Mouse (Mus musculus) c-Kit-positive CD71-positive TER-119-positive erythroid progenitor cells, embryonic 14.5 days (primary cell): ENCODE measurements around the gene 4930595D18Rik.

Experiments used
- DNase-seq: peaks from one replicate; pipeline ENCODE4 v3.0.0-alpha.2; 2013; ENCODE audit warnings: low spot score

Gene 4930595D18Rik

DNA sequence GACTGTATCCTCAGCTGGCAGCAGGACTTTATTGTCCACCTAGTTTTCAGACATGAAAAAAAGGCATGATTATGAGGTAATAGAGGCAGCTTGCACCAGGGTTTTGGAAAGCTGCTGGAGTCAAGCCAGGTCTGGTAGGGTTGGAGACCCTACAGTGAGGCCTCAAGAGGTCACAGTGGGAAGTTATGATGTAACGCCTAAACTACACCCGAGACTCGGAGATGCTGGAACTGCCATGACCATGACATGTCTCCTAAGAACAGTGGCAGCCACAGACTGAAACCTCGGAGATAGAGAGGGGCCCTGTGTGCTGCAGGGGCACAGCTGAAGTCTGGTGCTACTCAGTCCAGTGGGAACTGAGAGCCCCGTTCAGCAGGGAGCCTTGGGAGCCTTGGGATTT, at the start of gene 4930595D18Rik:
4930595D18Rik (minus strand) TSS at position 16 of the 400 bp plus-strand sequence.
- DNase-seq, result no peak

DNA sequence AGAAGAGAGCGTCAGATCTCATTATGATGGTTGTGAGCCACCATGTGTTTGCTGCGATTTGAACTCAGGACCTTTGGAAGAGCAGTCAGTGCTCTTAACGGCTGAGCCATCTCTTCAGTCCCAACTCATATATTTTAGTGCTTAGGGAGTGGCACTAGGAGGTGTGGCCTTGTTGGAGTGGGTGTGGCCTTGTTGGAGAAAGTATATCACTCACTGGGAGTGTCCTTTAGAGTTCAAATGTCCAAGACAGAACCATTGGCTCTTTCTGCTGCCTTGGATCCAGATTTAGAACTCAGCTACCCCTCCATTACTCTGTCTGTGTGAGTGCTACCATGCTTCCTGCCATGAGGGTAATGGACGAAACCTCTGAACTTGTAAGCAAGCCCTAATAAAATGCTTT, 49.5 kb upstream of the 4930595D18Rik start:
- DNase-seq, result peak; percentile 14

DNA sequence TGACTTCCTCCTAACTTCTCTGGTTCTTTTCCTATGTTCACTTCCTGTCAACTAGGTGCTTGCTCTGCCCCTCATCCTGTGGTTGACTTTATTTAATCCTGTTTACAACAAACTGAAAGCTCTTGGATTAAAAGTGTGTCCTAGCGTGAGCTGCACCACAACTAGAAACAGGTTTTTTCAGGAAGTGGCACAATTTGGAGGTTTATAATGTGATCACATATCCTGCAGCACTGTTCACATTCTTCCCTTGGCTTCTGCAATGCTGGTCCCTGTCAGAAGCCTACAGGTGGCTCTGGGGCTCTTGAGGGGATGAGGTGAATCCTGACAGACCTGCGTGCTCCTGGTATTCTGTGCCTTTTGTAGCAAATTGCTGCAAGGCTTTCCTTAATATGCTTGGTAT, 46.5 kb upstream of the 4930595D18Rik start:
- no peak for DNase-seq

DNA sequence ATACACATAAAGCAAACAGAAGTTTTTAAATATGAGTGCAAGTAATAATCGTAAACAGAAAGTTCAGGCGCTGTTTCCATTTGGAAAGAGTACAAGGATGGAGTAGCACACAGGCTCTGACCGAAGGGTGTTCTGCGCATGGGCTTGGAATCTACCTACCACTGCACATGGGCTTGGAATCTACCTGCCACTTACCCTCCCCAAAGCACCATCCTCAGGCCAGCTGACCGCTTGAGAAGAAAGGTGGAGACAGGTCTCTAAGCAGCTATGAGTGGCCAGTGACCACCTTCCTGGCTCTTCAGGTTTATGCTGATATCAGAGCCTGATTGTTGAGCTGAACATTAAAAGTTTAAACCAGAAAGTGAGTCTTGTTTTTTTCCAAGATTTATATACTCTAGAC, 44.2 kb upstream of the 4930595D18Rik start:
- DNase-seq, result no peak

DNA sequence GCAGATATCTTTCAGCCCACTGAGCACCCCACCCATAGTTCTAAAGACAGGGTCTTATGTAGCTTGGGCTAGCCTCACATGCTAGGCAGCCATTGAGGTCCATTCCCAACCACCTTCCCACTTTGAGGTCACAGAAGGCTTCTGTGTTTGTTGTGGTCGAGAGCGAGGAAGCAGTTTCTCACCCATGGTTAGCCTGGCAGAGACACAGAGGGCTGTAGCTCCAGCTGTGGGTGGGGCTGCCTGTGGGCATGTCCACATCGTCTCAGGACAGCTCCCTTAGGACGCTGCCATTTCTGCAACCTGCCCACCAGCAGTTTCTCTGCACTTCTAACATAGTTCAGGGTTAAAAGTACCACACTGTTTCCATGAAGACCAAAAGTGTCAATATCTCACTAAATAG, 43.1 kb upstream of the 4930595D18Rik start:
- DNase-seq, result no peak

DNA sequence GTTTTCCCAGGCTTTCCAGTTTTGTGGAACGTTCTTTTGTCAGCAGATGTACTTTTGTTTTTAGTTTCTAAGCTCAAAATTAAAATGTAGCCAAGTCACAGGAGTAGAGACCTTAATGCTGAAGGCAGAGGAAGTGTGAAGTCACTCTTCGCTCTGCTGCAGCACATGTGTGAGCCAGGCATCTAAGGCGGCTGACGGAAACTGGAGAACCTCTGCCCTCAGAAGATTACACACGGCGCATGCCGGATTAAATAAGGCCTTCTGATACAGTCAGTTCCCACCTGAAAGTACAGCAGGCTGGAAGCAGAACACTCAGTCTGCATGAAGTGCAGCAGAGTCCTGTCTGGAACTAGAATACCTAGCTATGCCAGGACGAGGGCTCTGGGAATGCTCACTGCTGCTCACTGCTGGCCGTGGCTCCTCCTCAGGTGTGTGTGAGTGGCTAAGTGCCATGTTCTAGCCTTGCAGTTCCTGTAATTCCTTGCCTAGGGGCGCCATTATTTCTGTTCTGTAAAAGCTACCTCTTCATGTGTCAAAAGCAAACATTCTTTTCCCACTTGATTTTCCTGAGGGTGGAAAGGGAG, 41.0 kb upstream of the 4930595D18Rik start:
- no peak for DNase-seq

DNA sequence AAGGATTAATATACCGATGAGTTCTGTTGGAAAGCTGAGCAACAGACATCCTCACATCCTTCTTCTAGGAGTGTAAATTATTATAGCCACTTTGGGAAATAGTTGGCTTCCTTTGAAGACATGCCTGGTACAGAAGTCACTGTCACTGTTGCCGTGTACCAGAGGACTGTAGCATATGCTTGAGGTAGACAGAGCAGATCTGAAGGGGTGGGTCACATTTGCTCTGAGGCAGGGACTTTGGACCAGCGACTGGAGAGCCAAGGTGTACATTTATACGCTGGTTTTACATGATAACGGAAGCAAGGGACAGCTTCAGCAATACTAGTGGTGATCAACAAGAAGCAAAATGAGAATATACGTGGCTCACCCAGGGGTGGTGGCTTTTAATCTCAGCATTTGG, 34.6 kb upstream of the 4930595D18Rik start:
- DNase-seq, result no peak

DNA sequence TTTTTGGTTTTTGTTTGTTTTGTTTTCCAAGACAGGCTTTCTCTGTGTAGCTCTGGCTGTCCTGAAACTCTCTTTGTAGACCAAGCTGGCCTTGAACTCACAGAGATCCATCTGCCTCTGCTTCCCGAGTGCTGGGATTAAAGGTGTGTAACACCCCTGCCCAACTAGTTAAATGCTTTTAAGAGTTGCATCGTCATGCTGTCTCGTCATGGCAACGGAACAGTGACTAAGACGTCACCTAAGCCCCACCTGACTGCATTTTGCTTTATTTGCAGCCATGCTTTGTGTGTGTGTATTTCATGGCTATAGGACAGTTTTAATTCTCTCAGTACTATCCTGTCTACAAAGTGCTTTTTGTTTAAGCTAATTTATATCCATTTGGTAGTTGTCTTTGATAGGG, 27.4 kb upstream of the 4930595D18Rik start:
- DNase-seq, result no peak

DNA sequence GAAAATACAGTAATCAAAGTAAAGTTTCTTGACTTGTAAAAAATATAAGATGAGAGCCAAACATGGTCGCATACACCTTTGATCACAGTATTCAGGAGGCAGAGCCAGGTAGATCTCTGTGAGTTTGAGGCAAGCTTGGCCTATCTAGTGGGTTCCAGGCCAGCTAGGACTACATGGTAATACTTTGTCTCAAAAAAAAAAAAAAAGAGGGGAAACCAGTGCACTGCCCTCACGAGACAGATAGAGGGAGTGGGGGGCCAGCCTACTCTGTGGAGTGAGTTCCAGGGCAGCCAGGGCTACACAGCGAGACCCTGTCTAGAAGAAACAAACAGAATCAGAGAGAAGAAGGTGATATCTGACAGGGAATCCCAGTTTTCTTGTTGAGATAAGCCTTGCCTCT, 23.4 kb upstream of the 4930595D18Rik start:
- no peak for DNase-seq

DNA sequence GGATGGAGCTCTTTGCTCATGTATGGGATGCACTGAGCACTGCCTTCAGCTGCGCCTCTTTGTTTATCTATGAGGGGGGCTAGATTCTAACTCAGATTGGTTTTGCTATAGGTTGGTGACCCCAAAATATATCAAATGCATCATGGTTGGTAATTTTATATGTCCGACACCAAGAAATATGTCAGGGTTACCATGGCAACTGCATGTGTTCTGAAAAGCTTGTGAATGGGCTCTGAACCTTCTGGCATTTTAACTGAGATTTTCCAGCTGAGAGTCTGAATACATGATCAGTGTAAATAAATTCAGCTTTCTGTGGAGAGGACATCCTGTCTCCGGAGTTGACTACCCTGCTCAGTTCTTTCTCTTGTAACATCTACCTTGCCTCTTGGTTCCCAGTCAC, 19.7 kb upstream of the 4930595D18Rik start:
- no peak for DNase-seq

DNA sequence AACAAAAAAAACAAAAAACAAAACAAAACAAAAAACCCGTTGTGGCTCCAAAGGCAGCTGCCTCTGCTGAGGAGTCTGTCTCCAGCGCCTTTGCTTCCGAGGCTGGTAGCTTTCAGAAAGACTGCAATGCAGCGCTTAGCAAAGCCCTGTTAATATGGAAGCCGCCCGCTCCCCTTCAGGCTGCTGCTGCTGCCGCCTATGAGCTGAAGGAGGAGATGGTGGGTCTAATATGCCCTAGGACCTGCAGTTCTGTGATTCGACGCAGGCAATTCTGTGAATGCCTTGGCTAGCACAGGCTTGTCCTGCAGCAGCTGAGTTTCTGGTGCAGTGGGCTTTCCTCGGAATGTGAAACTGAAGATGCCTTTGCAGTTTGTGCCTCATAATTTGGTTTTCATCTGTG, 18.8 kb upstream of the 4930595D18Rik start:
- DNase-seq, result no peak

DNA sequence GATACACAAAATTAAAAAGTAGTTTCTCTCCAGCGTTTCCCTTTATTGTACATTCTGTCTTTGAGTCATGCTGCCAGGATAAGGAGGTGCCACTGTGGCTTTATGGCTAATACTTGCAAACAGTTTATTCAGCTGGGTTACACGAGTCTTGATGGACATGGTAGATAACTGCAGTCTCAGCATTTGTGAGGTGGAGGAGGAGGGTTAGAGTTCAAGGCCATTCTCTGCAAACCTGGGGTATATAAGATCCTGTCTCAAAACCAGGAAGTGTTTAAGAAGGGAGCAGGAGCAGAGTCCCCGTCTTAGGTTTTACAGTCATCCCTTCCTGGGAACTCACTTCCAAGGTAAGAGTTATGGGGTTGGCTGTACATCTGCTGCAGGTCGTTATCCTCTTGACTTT, 12.3 kb upstream of the 4930595D18Rik start:
- no peak for DNase-seq

DNA sequence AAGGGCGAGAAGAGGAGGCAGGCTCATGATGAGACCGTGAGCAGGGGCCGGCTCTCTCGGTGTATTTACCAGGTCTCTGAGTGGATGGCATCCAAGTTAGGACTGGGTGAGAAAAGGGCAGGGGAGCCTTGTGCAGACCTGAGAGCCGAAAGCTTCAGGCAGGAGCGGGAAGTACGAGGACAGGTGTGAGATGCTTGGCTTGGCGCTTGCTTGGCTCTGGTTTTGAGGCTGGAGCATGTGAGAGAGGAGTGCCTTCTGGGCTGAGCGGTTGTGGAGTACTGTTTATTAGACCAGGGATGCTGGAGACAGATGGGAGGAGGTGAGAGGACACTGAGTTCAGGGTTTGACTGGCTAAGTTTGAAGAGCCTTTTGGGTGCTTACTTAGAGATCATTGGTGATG, 9.0 kb upstream of the 4930595D18Rik start:
- DNase-seq, result no peak

DNA sequence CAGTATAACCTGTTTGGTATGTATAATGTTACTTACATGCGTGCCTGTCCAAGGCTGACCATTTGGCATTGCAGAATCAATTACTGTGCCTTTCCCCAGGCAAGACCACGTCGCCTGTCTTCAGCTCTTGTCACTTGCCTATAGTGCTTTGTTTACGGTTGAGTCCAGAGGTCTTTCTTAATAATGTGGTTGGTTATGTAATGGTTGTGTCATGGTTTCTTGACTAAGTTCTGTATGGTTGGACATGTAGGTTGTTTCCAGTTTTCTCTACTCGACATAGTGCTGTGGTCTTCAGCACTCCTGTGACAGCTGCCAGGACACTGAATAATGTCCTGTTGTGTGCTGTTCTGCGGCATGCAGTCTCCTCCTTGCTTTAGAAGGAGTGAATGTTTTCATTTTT, 8.5 kb upstream of the 4930595D18Rik start:
- no peak for DNase-seq

DNA sequence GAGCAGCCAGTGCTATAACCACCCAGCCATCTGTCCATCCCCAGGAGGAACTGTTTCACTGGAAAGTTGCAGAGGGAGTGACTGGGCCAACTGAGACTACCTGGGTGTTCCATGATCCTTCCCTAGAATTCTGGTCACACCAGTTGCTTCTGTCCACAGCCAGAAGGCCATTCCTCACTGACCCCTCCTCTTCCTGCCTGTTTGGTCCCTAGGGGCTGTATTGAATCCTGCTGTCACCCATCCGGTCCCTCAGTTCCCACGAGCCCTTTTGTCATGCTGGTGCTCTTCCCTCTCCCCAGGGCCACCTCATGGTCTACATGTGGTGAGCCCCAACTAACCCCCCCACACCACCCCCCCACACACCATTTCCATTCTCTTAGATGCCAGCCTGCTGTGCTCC, 6.6 kb upstream of the 4930595D18Rik start:
- DNase-seq, result no peak

DNA sequence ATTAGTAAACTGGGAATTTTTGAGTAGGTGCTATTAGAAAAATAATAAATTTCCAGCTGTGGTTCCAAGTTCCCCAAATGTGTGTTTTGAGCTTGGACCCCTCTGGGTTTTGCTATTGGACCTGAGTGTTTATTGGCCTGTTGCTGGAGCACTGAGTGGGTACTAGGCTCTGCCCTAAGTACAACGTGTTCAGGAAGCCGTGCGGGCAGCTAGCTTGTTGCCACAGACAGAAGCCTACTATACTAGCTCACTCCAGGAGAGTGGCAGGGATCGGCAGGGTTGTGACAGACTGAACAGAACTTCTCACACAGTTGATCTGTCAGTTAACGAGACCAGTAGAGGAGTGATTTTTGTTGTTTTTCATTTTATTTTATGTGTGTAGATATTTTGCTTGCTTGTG, 6.1 kb upstream of the 4930595D18Rik start:
- DNase-seq, result no peak

DNA sequence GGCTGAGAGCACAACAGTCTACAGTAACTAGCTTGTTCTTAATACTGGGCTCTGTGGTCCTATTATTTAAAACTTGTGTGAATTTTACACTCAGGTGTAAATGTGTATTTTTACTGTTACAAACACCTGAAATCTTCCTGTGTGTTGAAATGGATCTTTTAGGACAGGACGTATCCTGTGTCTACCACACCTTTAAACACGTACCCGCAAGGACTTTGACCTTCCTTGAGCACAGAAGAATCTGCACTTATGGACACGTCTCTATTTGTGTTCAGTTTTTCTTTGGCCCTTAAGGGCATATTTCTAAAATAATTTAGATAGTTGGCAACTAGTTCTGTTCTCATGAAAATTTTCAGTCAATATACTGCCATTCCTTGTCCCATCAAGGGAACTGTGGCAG, 4.0 kb upstream of the 4930595D18Rik start:
- no peak for DNase-seq

DNA sequence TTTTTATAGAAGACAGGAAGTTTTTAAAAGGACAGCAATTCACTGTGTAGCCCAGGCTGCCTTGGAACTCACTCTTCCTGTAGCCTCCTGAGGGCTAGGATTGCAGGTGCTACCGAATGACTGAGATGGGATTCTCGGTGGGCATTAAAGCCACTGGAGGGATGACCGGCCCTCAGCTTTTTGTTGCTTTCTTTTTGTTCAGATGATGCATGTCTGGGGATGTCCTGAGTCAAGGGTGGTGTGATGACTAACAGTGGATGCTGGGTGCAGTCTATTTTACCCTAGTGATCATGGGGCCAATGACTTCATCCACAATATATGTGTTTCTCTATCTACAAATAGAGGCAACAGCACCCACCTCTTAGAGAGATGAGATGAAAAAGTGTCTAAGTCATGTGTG, 2.7 kb upstream of the 4930595D18Rik start:
- DNase-seq, result no peak

DNA sequence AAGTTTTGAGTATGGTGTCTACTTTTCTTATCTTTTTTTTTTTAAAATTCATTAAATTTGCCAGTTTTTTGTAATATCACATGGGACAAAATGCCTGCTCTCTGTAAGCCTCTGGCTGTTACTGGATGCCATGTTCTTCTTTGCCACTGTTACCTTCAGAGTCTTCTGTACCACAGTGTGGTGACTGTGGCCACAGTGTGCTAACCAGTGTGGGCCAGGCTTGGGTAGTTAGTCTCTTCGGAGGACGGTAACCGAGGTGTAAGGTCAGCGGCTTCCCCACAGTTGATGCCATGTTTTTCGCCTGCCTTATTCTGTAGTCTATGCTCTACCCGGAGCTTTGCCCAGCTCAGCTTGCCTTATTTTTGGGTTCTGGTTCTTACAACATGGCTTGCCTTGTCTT, 1.9 kb downstream of the 4930595D18Rik start:
- DNase-seq, result no peak

DNA sequence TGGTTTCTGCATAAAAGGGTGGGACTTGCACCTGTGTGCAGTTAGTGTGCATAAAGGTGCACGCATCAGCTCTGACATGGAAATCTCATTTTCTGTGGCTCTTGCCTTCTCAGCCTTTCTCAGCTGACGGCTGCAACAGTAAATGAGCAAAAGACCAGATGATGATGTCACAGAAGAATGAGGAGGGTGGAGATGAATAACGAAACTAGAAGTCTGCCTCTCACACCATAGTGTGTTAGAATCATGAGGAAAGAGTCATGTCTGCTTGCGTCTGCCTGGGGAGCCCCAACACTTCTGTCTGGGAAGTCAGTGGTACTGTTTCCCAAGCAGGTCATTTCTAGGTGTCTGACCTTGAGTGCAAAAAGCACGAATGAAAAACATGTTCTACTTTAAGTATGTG, 2.4 kb downstream of the 4930595D18Rik start:
- no peak for DNase-seq

DNA sequence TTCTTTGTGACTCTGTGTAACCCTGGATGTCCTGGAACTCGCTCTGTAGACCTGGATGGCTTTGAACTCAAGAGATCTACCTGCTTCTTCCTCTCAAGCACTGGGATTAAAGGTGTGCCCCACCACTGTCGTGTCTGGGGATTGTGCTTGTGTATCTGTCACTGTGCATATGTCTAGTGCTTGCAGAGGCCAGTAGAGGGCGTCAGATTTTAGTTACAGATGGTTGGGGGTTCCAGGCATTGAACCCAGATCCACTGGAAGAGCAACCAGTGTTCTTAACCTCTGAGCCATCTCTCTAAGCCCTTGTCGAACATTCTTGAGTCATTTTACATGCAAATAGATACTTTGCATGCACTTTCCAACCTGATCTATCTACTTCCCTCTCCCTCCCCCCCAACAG, 5.5 kb downstream of the 4930595D18Rik start:
- DNase-seq, result no peak

DNA sequence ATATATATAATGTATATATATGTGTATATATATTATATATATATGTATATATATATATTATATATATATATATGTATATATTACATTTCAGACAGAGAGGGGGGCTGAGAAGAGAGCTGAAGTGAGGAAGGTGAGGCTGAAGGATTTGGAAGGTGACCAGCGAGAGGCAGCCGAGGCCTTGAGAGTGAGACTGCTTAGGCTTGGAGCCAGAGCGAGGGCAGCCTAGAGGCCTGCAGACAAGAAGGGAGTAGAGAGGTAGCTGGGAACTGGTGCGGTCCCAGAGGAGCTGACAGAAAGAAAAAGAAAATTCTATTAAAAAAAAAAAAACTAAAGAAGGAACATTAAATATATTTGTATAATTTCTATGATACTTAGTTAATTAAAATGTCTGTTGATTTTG, 15.4 kb downstream of the 4930595D18Rik start:
- DNase-seq, result no peak

DNA sequence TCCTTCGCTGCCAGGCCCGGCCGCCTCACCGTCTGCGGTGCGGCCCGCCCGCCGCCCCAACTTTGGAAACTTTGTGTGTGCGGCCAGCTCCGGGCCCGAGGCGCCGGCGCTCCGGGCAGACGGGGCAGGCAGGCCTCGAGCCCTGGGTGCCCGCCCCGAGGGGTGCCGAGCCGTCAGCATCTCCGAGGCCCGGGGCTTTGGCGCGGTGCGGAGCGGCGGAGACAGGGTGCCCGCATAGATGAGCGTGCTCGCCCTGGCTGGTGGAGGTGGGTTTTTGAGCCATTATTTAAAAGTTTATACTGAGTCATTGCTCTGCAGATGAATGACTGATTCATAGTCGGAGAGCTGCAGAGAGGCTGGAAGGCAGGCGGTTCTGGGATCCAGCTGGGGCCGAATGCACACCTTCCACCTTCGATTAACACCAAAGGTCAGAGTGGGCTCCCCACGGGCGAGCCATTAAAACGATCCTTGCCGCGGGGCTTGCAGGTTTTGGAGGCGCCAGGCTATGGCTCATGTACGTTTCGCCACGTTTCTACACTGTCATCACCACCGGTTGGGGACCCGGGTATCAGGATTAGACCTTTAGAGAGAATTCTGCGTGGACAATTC, 17.5 kb downstream of the 4930595D18Rik start:
- DNase-seq, result no peak

DNA sequence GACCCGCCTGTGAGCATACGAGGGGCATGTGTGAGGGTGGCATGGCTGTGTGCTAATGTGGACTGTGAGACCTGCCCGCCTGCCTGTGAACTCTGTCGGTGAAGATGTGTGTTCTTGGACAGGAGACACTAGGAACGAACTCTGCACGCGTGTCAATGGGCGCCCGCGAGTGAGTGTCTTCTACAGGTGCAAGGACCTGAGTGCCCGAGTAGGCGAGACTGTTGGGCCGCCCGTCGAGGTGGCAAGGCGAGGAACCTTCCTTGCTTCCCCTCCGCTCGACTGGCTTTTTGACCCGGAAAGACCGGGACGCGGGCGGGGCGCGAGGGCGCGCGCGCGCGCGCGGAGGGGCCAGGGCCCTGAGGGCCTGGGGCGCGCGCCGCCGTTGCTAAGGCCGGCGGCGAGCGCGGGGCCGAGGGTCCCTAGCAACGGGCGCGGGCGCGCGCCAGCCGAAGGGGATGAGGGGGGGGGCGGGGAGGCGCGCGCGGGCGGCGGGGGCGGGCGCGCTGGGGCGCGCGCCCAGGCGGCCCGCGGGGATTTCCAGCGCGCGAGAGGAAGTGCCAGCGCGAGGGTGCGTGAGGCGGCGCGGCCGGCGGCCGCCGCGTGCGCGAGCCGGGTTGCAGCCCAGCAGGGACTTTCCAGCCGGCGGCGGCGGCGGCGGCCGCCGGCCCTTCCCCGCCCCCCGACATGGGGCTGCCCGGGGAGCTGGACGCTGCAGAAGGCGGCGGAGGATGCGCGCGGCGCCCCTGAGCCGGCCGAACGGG, 18.3 kb downstream of the 4930595D18Rik start, which contains the start of gene Traf3:
Traf3 (plus strand) TSS at position 540 of the 761 bp plus-strand sequence.
- peak; percentile 59 for DNase-seq
